Mouse (Mus musculus) v-Abl transformed pro-B cells (cell line): ENCODE data around the gene Abhd14a.

Source experiments
- in situ Hi-C, 2 experiments: fragments of 400-800 bp; cut with MboI; formaldehyde crosslinking; loops; one replicate each; pipeline ENCODE4 v1.15.1; 2025; ENCODE audit not compliant: unreplicated experiment in 2 of 2

The Abhd14a gene

GRCm38 (mm10) chr9:106429221-106430014, 18.1 kb downstream of the Abhd14a start, which contains the start of gene Rpl29:
Gene Rpl29, plus strand, starts transcription at chr9:106429454.
- in situ Hi-C loops = loop anchor here (10.0 to 25.0 kb wide), 4 partner anchors 45 to 617 kb away; partner anchors contain the start of genes Glyctk (in 2 of the 2), Wdr82 (in 2 of the 2), Parp3 (in 1 of the 2) and Rrp9 (in 1 of the 2)

DNA sequence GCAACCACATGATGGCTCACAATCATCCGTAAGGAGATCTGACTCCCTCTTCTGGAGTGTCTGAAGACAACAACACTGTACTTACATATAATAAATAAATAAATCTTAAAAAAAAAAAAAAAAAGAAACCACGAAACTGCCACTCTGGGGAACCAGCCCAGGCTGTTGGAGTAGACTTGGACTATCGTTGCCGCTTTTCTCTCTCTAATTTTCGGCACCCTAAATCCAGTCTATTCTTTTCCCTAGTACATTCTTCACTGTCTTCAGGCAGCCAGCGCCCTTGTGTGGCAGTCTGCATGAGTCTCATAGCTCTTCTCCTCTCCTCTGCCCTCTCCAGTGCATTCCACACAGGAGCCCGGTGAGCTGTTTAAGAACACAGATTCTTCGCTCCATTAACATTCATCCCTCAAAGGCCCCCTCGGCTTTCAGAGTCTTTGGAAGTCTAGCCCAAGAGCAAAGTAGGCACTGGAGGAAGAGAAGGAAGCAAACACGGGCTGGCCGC, 18.7 kb downstream of the Abhd14a start:
- in situ Hi-C loops = loop anchor here (10.0 to 25.0 kb wide), 4 partner anchors 46 to 616 kb away; partner anchors contain the start of genes Glyctk (in 2 of the 2), Wdr82 (in 2 of the 2), Parp3 (in 1 of the 2) and Rrp9 (in 1 of the 2)

- in situ Hi-C loops = loop anchor here (5.0 to 10.0 kb wide), 4 partner anchors 53 to 207 kb away; partner anchors contain the start of genes Parp3 (in 1 of the 2) and Rrp9 (in 1 of the 2)
Observed at GRCm38 (mm10) chr9:106421865-106422160, 25.7 kb downstream of the Abhd14a start.

- in situ Hi-C loops = loop anchor here (5.0 to 10.0 kb wide), 4 partner anchors 54 to 206 kb away; partner anchors contain the start of genes Parp3 (in 1 of the 2) and Rrp9 (in 1 of the 2)
Observed at GRCm38 (mm10) chr9:106421033-106421864, 26.2 kb downstream of the Abhd14a start.

DNA sequence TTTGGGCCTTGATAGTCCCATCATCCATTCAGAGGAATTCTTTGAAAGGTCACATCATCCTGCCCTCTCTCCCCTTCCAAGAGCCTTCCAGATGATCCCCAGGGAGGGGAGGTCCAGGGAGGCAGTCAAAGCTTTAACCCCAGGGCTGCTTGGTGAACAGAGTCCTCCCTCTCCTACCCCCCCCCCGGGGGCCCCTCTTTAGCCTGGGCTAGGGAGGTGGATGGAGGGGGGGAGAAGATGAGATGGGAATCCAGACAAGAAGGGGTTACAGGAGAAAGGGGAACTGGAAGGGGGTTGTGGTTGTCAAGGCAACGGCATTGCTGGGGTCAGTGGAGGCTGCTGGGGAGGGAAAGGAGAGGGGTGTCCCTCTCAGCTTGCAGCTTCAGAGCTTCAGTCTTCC, 26.9 kb downstream of the Abhd14a start:
- in situ Hi-C loops = loop anchor here (5.0 to 10.0 kb wide), 4 partner anchors 54 to 206 kb away; partner anchors contain the start of genes Parp3 (in 1 of the 2) and Rrp9 (in 1 of the 2)

DNA sequence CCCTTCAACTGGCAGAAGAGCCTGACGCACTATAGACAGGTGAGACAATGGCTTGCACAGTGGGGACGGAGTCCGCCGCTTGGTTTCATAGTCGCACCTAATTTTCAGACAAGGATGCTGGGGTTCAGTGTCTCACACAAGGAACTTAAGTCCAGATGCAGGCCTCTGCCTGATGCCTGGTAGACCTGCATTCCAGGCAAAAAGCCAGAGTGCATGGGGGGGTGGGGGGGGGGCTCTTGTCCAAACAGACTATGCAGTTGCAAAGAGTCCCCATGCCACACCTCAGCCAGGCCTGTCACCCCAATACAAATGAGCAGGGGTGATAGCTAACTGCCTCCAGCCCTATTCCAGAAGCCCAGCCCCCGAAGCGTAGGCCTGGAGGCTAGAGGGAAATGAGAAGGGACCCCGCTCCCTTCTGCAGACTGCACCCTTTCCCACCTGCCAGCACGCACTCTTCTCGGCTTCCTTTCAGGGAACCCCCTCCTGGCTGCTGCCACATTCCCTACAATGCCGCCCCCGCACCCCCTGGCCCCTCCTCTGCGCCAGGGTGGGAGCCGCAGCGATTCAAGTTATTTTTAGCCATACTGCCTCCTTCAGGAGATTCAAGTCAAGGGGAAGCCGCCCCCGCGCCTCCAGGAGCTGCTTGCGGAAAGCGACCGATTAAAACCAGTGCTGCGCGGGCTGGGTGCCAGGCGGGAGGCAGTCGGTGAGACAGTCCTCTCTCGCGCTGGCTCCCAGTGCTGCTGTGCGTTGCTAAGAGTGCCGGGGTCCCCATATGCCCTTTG, 29.4 kb downstream of the Abhd14a start:
- in situ Hi-C loops = no loop called here

GRCm38 (mm10) chr9:106416826-106417225, 30.7 kb downstream of the Abhd14a start:
- in situ Hi-C loops = no loop called here

DNA sequence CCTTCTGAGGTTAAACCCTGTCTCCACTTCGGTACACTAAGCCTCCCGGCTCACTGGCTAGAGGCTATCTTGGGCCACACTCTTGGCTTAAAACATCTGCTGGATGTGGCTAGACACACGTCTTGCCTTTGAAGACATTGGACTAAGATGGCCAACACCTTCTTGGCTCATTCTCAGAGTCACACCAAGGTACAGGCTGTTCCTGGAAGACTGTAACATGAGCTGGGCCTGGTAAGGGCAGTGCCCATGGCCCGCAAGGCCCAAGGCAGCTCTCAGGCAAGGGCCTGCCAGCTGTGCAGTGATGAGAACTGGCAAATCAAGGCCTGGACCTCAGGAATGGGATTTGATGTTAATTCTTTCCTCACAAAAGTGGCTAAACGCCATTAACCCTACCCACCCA, 33.9 kb downstream of the Abhd14a start:
- in situ Hi-C loops = no loop called here

DNA sequence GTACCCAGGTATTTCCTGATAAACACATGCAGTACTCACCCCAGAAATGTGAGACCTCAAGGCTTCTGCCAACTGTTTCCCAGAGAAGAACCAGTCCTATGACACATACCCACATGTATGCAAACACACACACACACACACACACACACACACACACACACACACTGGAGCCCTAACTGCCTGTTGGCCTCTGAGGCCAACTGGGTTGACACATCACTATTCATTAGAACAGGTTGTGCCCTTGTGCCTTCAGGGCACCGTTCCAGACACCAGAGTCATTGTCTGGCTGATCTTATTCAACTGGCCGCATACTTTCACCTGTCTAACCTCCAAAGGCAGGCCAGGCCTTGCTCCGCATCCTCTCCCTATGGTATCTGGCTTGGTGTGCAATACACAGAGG, 35.3 kb downstream of the Abhd14a start:
- in situ Hi-C loops = no loop called here

DNA sequence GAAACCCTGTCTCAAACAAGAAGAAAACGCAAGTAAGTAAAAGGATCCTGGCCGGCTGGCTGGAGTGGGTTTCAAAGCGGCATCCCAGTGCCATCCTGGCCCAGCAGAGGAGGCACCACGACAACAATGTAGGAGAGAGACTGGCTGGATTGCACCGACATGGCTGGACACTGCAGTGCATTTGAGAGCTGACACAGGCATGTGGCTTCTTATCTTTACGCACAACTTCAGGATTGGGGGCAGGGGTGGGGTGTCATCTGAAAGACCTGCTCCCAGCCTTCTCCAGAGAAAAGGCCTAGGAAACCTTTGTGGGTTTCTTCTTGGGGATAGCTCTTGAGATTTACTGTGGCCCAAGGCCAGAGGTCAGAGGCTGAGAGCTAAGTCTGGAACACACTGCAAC, 35.7 kb downstream of the Abhd14a start:
- in situ Hi-C loops = no loop called here

DNA sequence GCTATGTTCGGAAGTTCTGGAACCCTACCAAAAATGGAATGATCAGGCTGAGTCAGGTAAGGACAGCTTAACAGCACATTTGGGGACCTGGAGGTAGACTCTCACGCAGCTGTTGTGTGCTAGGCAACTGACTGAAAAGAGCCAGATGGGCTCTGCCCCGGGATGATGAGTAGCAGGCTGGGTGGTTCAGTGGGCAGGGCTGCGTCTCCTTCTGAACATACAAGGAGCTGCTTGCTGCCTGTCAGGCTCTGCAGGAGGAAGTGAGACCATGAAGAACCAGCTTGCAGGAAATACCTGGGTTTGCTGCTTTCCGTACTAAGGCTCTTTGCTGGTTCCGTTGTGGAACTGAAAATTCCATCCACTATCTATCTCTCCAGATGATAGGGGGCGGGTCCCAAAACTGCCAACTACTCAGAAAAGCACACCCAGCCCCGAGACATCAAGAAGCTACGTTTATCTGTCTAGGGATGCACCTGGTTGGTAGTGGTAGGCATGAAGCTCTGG, 36.3 kb downstream of the Abhd14a start:
- in situ Hi-C loops = no loop called here

DNA sequence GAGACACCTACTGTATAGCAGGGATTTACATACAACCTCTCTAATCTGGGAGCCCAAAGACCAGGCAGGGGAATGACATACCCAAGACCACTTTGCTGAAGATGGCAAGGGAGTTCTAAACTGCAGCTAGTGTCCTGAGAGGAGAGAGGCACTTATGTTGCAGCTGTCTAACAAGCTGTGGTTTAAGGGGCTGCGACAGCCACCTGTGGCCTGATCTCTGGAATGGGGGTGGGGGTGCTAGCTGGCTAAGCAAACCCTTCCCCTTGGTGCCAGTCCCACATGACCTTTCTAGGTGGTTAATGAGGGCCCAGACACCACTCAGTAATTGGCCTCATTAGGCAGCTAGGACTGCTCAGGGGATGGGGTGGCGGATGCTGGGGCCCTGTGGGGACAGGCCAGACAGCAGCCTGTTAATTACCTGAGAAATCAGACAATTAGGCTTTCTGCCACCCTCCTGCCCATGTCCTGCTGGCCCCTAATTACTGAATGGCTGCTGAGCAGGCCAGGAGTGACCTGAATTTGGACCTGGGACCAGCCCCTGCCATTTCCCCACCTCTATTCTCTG, 37.3 kb downstream of the Abhd14a start:
- in situ Hi-C loops = no loop called here

DNA sequence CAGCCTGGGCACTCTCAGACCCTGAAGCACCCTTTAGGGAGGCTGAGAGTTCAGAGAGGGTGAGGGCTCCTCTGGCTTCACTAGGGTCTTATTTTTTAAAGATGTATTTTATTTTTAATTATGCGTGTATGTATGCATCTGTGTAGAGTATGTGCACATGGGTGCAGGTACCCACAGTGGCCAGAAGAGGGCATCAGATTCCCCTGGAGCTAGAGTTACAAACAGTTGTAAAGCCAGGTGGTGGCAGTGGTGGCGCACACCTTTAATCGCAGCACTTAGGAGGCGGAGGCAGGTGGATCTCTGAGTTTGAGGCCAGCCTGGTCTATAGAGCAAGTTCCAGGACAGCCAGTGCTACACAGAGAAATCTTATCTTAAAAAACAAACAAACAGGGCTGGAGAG, 38.4 kb downstream of the Abhd14a start:
- in situ Hi-C loops = no loop called here

GRCm38 (mm10) chr9:106406443-106407078, 40.9 kb downstream of the Abhd14a start:
- in situ Hi-C loops = no loop called here

DNA sequence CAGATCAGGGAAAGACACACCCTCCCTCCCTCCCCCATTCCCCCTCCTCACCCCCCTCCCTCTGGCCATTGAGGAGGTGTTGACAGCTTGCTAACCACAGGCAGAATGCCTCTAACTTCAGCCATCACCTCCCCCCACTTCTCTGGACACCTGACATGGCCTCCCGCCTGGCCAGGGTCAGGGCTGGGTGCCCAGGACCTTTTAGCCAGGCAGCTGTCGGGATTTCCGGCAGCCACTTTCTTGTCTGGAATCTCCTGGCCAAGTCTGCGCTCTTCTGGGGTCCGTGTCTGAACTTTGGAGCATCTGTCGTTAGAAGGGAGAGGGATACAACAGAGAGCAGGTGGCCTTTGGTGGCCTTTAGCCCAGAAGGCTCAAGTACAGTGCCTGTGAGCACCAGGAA, 42.2 kb downstream of the Abhd14a start:
- in situ Hi-C loops = no loop called here

DNA sequence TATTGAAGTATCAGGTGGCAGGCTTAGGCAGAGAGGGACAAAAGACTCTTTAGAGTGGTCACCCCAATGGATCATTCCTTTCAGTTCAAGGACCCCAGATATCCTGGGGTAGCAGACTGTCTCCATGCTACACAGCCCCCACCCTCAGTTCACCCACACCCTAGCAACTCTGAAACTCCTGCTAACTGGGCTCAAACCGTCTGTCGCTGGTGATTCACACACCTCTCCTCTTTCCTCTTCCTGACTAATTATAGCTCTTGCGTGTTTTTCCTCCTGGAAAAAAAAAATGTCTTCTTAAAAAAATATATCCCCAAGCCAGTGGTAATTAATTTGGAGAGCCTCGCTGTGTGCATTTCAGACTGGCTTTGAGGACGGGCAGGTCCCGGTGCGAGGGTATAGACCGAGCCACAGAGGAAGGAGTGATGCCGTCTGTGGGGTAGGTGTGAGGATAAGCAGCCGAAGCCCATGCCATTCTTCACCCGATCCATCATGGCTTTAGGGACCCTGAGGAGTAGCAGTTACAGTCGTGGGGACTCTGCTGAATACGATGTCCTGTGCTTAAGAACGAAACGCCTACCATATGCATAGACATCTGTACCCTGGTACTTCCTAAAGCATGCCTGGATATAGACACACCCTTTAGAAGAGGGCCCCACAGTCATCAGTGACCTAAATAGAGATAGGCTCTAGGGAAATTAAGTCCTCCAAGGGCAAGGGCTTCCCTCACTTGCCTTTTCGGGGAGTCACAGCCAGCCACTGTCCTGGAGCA, 44.7 kb downstream of the Abhd14a start:
- in situ Hi-C loops = no loop called here

GRCm38 (mm10) chr9:106402149-106402548, 45.3 kb downstream of the Abhd14a start:
- in situ Hi-C loops = no loop called here

DNA sequence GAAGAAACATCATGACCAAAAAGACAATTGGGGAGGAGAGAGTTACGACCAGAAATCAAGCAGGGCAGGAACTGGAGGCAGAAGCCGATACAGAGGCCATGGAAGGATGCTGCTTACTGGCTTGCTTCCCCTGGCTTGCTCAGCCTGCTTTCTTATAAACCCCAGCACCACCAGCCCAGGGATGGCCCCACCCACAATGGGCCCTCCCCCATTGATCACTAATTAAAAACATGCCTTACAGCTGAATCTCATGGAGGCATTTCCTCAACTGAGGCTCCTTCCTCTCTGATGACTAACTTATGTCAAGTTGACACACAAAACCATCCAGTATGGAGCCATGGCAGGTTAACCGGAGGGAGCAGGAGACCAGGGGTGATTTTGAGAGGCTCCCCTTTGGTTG, 47.7 kb downstream of the Abhd14a start:
- in situ Hi-C loops = no loop called here
